Mouse (Mus musculus) kidney, postnatal 0 days (tissue): ENCODE results near the gene Mcpt2. TPM values are rescaled to one million over a fixed set of nuclear protein-coding genes. Genes with fewer than 3 reads are reported as not detected.
"Not testable (repeated sequence)": the region's sequence is repeated elsewhere in the genome, so short reads cannot be mapped to it uniquely, and the experiment has no call there.

Experiments
- ATAC-seq: fragments of 200-750 bp; cut with Nextera tagmentation; replicated peaks from 2 replicates; pipeline ENCODE4 v1.8.0; 2017; ENCODE audit warnings: low read depth, moderate number of reproducible peaks, moderate TSS enrichment, moderate library complexity; ENCODE audit not compliant: low FRiP score
- DNase-seq: peaks from one replicate; pipeline ENCODE4 v3.0.0-alpha.2; 2016; ENCODE audit warnings: low spot score
- H3K27ac ChIP-seq: fragments of 300-500 bp; sonication (generic); 2 replicates; pipeline ENCODE4 v1.5.1; 2014; ENCODE audit warnings: mild to moderate bottlenecking
- H3K27me3 ChIP-seq: fragments of 300-500 bp; sonication (generic); 2 replicates; pipeline ENCODE4 v1.6.1; 2014; ENCODE audit warnings: low read length, mixed read lengths; ENCODE audit not compliant: insufficient read depth
- H3K36me3 ChIP-seq: fragments of 300-500 bp; sonication (generic); 2 replicates; pipeline ENCODE4 v1.6.1; 2014; ENCODE audit warnings: low read length, mixed read lengths; ENCODE audit not compliant: insufficient read depth
- H3K4me1 ChIP-seq: fragments of 300-500 bp; sonication (generic); replicated peaks from 2 replicates; pipeline ENCODE4 v1.6.1; 2014; ENCODE audit warnings: antibody characterized with exemption, low read length, mixed read lengths; ENCODE audit not compliant: insufficient read depth
- H3K4me2 ChIP-seq: fragments of 300-500 bp; sonication (generic); 2 replicates; pipeline ENCODE4 v1.6.1; 2014; ENCODE audit warnings: mild to moderate bottlenecking, low read length, moderate library complexity, mixed read lengths
- H3K4me3 ChIP-seq: fragments of 300-500 bp; sonication (generic); replicated peaks from 2 replicates; pipeline ENCODE4 v1.5.1; 2014; ENCODE audit warnings: low read depth, low read length
- H3K9ac ChIP-seq: fragments of 300-500 bp; sonication (generic); 2 replicates; pipeline ENCODE4 v1.6.1; 2014; ENCODE audit warnings: low read depth, low read length
- H3K9me3 ChIP-seq: fragments of 300-500 bp; sonication (generic); replicated peaks from 2 replicates; pipeline ENCODE4 v1.6.1; 2016; ENCODE audit warnings: low read length, inconsistent platforms, mixed read lengths
- CTCF ChIP-seq: IDR thresholded peaks from 2 replicates; pipeline ENCODE4 v1.5.1; 2016; ENCODE audit warnings: antibody characterized with exemption, low read depth, mild to moderate bottlenecking, moderate library complexity
- WGBS: fragments of 180-500 bp; shearing (Covaris S2); extraction: QIAGEN DNeasy Blood & Tissue Kit; methylation state at CpG from one replicate; pipeline ENCODE4 v1.1.7; 2014; 5-methylcytosine and 5-hydroxymethylcytosine counted together
- polyA plus RNA-seq: library from polyadenylated mRNA; unstranded; fragments of >200 nt; fragmentation: Nextera tagmentation; extraction: Ambion mirVana; gene quantifications from 2 replicates; pipeline ENCODE4 v1.2.1, GENCODE M21; 2015

Mcpt2 gene
- polyA plus RNA-seq, 1 experiment from 2014 or later, result not detected

DNA sequence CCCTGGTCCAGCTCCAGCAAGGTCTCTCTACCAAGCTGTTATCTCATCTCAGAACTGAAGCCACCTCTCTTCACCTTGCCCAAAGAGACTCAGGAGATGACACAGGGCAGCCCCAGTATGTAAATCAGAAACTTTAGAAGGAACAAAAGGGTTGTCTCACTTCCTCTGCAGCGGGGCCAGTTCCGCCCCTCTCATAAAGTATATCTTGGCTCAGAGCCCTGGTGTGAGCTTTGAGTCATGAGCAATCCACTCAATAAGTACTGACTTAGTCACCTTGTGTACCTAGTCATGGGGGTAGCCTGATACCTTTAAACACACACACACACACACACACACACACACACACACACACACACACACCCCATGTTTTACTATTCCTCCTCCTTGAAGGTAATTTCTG, 7.4 kb upstream of the Mcpt2 start:
- H3K4me2 ChIP-seq, result no peak overlapping the region
- H3K4me3 ChIP-seq, result no peak overlapping the region
- ATAC-seq (no peak), DNase-seq (no peak)
- 49% methylated on average over 2 of the region's 2 CpGs for WGBS
- TF ChIP-seq CTCF, result no peak
- no peak overlapping the region for H3K9ac ChIP-seq
- no peaks in the 10 kb centered on the region for H3K4me1 ChIP-seq
- no peak overlapping the region for H3K27ac ChIP-seq
- no peaks in the 10 kb centered on the region for H3K36me3 ChIP-seq
- H3K9me3 ChIP-seq, result no peaks in the 10 kb centered on the region
- H3K27me3 ChIP-seq, result no peaks in the 10 kb centered on the region

DNA sequence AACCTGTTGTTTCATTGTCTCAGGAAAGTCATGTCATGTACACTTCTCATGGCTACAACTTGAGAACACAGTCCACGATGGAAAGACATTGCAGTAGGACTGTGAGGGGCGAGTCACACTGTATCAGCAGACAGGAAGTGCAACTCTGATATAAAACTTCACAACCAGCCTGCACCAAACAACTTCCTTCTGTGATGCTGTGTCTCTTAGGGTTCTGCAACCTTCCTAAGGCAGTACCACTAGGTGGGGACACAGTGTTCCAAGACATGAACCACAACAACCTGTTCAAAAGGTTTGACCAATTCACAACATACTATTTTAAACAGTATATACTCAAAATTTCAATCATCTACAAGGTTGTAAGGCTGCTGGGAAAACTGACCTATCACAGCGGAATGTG, 13.6 kb downstream of the Mcpt2 start:
- H3K36me3 ChIP-seq, result no peaks in the 10 kb centered on the region
- H3K27ac ChIP-seq, result no peak overlapping the region
- no peaks in the 10 kb centered on the region for H3K27me3 ChIP-seq
- no peaks in the 10 kb centered on the region for H3K4me1 ChIP-seq
- WGBS, result 66% methylated on average over 3 of the region's 3 CpGs
- no peak overlapping the region for H3K4me2 ChIP-seq
- ATAC-seq (no peak), DNase-seq (no peak)
- H3K9ac ChIP-seq, result no peak overlapping the region
- no peak overlapping the region for H3K4me3 ChIP-seq
- H3K9me3 ChIP-seq, result no peaks in the 10 kb centered on the region
- TF ChIP-seq CTCF, result no peak

DNA sequence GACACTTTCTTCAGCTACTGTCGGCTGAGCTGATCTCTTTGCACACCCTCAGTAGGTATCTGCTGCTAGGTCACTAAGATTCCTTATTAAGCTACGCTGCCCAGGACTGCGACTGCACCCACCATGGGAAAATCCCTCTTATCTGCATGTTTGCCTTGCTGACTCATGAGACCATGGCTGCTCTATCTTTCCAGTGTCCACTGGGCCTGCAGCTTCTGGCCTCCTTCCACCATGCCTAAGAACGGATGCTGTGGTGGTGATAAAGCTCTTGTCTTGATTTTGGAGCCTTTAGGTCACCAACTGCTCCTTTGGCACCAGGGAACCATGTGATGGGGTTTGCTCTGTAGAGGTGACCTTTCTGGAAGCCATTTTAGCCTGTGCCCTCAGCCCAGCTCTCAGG, 15.9 kb downstream of the Mcpt2 start:
- no peak overlapping the region for H3K4me2 ChIP-seq
- whole genome bisulfite sequencing, result 86% methylated on average over 4 of the region's 4 CpGs
- ATAC-seq, result no peak
- H3K9ac ChIP-seq, result no peak overlapping the region
- H3K4me1 ChIP-seq, result no peaks in the 10 kb centered on the region
- no peaks in the 10 kb centered on the region for H3K27me3 ChIP-seq
- no peak for TF ChIP-seq CTCF
- H3K9me3 ChIP-seq, result no peaks in the 10 kb centered on the region
- no peak for DNase-seq
- H3K27ac ChIP-seq, result no peak overlapping the region
- H3K36me3 ChIP-seq, result no peaks in the 10 kb centered on the region
- H3K4me3 ChIP-seq, result no peak overlapping the region

DNA sequence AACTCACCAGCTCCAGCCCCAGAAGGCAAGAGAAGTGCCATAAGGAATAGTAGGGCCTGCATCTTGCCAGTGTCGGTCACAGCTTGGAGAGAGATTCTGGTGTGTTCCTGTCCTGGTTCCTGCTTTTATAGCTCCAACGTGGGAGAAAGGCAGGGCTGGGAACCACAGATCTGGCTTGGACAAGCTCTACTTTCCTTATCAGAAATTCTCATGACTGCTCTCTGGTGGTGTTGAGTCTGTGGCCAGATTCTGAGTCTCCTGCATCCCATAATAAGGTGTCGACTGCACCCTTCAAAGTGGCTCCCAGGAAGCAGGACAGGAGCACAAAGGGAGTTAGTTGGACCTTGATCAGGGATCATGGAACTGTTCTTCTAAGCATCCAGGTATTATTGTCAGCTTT, 20.4 kb downstream of the Mcpt2 start, which contains the start of gene Mcpt4:
TSS of gene Mcpt4 (minus strand) at position 101 of the 400 bp plus-strand sequence.
- H3K27me3 ChIP-seq, H3K4me3 ChIP-seq, H3K4me1 ChIP-seq, H3K9ac ChIP-seq, H3K4me2 ChIP-seq, H3K27ac ChIP-seq, DNase-seq, ATAC-seq, H3K36me3 ChIP-seq, H3K9me3 ChIP-seq: not testable (repeated sequence)
- WGBS, result 69% methylated on average over 3 of the region's 3 CpGs

DNA sequence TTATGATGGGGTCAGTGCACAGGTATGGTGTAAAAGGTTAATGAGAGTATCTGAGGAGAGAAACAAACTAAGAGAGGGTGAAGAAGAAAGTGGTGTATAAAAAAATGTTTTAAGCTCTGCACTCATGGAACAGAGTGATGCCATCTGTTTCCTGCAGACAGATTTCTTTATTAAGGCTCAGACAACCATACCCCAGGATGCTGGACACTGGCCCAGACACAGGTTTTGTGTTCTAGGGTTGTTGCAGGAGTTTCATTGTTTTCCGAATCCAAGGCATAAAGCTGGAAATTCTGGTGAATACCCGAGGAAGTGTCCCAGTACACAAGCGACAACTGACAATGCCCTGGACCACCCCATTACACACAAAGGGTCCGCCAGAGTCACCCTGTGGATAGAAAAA, 40.2 kb downstream of the Mcpt2 start:
- no peak overlapping the region for H3K4me3 ChIP-seq
- ATAC-seq (no peak), DNase-seq (no peak)
- no peaks in the 10 kb centered on the region for H3K27me3 ChIP-seq
- H3K9me3 ChIP-seq, result no peaks in the 10 kb centered on the region
- no peak overlapping the region for H3K4me2 ChIP-seq
- WGBS, result 94% methylated on average over 4 of the region's 4 CpGs
- H3K9ac ChIP-seq, result no peak overlapping the region
- H3K36me3 ChIP-seq, result no peaks in the 10 kb centered on the region
- H3K27ac ChIP-seq, result no peak overlapping the region
- TF ChIP-seq CTCF, result no peak
- H3K4me1 ChIP-seq, result no peaks in the 10 kb centered on the region

DNA sequence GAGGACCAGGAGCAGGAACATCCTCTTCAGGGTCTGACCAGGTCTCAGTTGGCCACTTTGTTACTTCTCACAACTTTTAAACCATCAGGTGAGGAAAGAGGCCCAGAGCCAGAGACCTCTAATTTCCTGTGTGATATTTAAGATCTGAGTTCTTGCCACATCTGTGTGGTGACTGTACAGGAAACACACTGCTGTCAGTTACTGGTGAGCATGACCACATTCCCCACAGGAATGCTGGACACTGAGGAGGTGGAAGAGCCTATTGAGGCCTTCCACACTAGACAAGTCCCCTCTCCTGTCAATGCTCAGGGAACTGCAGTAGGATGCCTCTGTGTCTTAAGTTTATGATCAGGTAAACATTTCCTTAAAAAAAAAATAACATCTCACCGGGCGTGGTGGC, 43.3 kb downstream of the Mcpt2 start, which contains the start of gene Mcpt8:
TSS of gene Mcpt8 (minus strand) at position 107 of the 400 bp plus-strand sequence.
- ATAC-seq, result no peak
- no peak for TF ChIP-seq CTCF
- H3K27ac ChIP-seq, result no peak within 1 kb of the TSS
- no peak for DNase-seq
- no peak within 1 kb of the TSS for H3K4me2 ChIP-seq
- H3K4me3 ChIP-seq, result no peak within 1 kb of the TSS
- H3K9ac ChIP-seq, result no peak within 1 kb of the TSS
- H3K4me1 ChIP-seq, result no peaks in the 10 kb centered on the region
- H3K9me3 ChIP-seq, result no peaks in the 10 kb centered on the region
- 92% methylated on average over 2 of the region's 2 CpGs for WGBS
- H3K36me3 ChIP-seq, result no peaks in the 10 kb centered on the region
- H3K27me3 ChIP-seq, result no peaks in the 10 kb centered on the region

DNA sequence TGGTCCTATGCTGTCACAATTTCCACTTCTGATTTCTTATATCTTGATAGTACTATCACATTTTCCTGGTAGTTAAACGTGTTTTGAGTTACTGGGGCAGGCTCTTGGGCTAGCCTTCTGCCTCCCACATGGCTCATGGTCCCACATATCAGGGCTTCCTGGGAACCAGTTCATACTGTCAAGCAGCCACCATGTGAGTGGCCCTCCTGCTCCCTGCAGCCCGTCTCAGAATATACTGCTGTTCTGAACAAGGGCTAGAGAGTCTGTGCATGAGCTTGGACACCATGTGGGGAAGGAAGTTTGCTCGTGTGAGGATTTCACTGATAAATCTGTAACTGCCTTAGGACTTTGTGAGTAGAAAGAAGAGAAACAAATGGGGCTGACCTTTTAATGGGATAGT, 44.9 kb downstream of the Mcpt2 start:
- ATAC-seq (no peak), DNase-seq (no peak)
- Histone ChIP-seq H3K27ac (no peak overlapping the region), H3K9me3 (no peaks in the 10 kb centered on the region), H3K4me1 (no peaks in the 10 kb centered on the region), H3K27me3 (no peaks in the 10 kb centered on the region), H3K4me2 (no peak overlapping the region), H3K9ac (no peak overlapping the region), H3K4me3 (no peak overlapping the region), H3K36me3 (no peaks in the 10 kb centered on the region)
- 76% methylated on average over 3 of the region's 3 CpGs for WGBS
- TF ChIP-seq CTCF, result no peak
